Mouse (Mus musculus): ENCODE data around the gene Abcd2.

GRCm38 (mm10) chr15:91096606-91097005 lies 95.0 kb downstream of the Abcd2 start:
- no peak for TF ChIP-seq CTCF (IDR thresholded peaks at IDR 0.05; ENCODE audit: extremely low read depth, insufficient read depth, low read length)
- no peak for TF ChIP-seq POLR2A (IDR thresholded peaks at IDR 0.05; ENCODE audit: extremely low read depth, insufficient read depth, low read length)

All from cortical plate, adult 2 months (tissue).